Mouse (Mus musculus) cortical plate, adult 2 months (tissue): Measurements from ENCODE around the gene Pdcd1lg2.

Experiments
- CTCF ChIP-seq: fragments of 200-500 bp; IDR thresholded peaks from 2 replicates; pipeline ENCODE4 v1.5.1; 2011; ENCODE audit warnings: mild to moderate bottlenecking, control low read depth, low read length; ENCODE audit not compliant: insufficient read depth; ENCODE audit errors: extremely low read depth
- POLR2A ChIP-seq: fragments of 200-500 bp; IDR thresholded peaks from 2 replicates; pipeline ENCODE4 v1.6.1; 2011; ENCODE audit warnings: mild to moderate bottlenecking, low read length, control low read depth; ENCODE audit not compliant: insufficient read depth; ENCODE audit errors: extremely low read depth

DNA sequence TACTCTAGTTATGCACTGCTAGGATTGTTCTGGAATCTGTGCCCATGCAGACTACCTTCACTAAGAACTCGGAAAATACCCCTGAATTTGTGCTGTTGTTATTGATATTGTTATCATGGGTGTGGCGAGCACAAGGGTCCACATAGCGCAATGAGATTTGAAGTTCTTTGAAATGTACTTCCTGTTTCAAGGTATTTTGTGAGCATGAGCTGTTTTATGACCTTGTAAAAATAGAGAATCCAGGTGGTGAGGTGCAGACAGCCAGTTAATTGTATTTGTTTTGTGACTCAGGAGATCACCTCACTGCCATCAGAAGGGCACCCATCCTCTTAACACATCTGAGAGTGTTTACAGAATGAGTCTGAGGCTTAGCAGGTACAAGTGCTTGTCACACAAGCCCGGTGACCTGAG is 64.5 kb downstream of the Pdcd1lg2 start:
- TF ChIP-seq POLR2A (no peak), CTCF (no peak)
